Mouse (Mus musculus) limb, embryonic 14.5 days (tissue): ENCODE data around the gene Svbp. TPM values are rescaled to one million over a fixed set of nuclear protein-coding genes. Genes with fewer than 3 reads are reported as not detected.

ENCODE experiments used
- ATAC-seq: fragments of 200-750 bp; cut with Nextera tagmentation; 2 replicates; pipeline ENCODE4 v1.8.0; 2017; ENCODE audit warnings: low read depth, moderate number of reproducible peaks, moderate TSS enrichment; ENCODE audit not compliant: low FRiP score
- DNase-seq: peaks from one replicate; pipeline ENCODE4 v3.0.0-alpha.2; 2015; ENCODE audit warnings: low spot score
- H3K27ac ChIP-seq: fragments of 300-500 bp; sonication (generic); replicated peaks from 2 replicates; pipeline ENCODE4 v1.5.1; 2014; ENCODE audit warnings: low read depth, mild to moderate bottlenecking, low read length, moderate library complexity, mixed read lengths
- H3K27me3 ChIP-seq: fragments of 300-500 bp; sonication (generic); 2 replicates; pipeline ENCODE4 v1.6.1; 2014; ENCODE audit warnings: low read length, mixed read lengths; ENCODE audit not compliant: control insufficient read depth, insufficient read depth
- H3K36me3 ChIP-seq: fragments of 300-500 bp; sonication (generic); 2 replicates; pipeline ENCODE4 v1.6.1; 2014; ENCODE audit warnings: mild to moderate bottlenecking, low read length, moderate library complexity, mixed read lengths; ENCODE audit not compliant: control insufficient read depth, insufficient read depth
- H3K4me1 ChIP-seq: fragments of 300-500 bp; sonication (generic); 2 replicates; pipeline ENCODE4 v1.6.1; 2014; ENCODE audit warnings: antibody characterized with exemption, low read length, mixed read lengths; ENCODE audit not compliant: control insufficient read depth, insufficient read depth
- H3K4me2 ChIP-seq: fragments of 300-500 bp; sonication (generic); replicated peaks from 2 replicates; pipeline ENCODE4 v1.6.1; 2014; ENCODE audit warnings: low read depth, mild to moderate bottlenecking, low read length, moderate library complexity; ENCODE audit not compliant: severe bottlenecking
- H3K4me3 ChIP-seq: fragments of 300-500 bp; sonication (generic); replicated peaks from 2 replicates; pipeline ENCODE4 v1.5.1; 2014; ENCODE audit warnings: low read length
- H3K9ac ChIP-seq: fragments of 300-500 bp; sonication (generic); 2 replicates; pipeline ENCODE4 v1.6.1; 2014; ENCODE audit warnings: mild to moderate bottlenecking, low read depth, low read length, moderate library complexity; ENCODE audit not compliant: severe bottlenecking
- H3K9me3 ChIP-seq: fragments of 300-500 bp; sonication (generic); 2 replicates; pipeline ENCODE4 v1.6.1; 2016; ENCODE audit warnings: low read length; ENCODE audit not compliant: control insufficient read depth
- POLR2A ChIP-seq: fragments of 200-500 bp; IDR thresholded peaks from 2 replicates; pipeline ENCODE4 v1.8.0; 2012; ENCODE audit warnings: inconsistent platforms, mild to moderate bottlenecking, moderate library complexity, borderline replicate concordance; ENCODE audit not compliant: insufficient read depth, insufficient read length; ENCODE audit errors: extremely low read depth
- WGBS: fragments of 180-500 bp; shearing (Covaris S2); extraction: QIAGEN DNeasy Blood & Tissue Kit; methylation state at CpG from one replicate; pipeline ENCODE4 v1.1.7; 2014; 5-methylcytosine and 5-hydroxymethylcytosine counted together
- polyA plus RNA-seq, 2 experiments: library from polyadenylated mRNA; depleted of rRNA in 1 of 2; stranded (reverse) in 1 of 2; unstranded in 1 of 2; fragments of >200 nt; fragmentation: Nextera tagmentation in 1 of 2; extraction: Ambion mirVana in 1 of 2; gene quantifications; 2 replicates each; pipeline versions ENCODE4 v1.2.1 to v1.2.3; 2012 to 2014

Svbp gene
- polyA plus RNA-seq, 2 experiments: 125 to 245 TPM

DNA sequence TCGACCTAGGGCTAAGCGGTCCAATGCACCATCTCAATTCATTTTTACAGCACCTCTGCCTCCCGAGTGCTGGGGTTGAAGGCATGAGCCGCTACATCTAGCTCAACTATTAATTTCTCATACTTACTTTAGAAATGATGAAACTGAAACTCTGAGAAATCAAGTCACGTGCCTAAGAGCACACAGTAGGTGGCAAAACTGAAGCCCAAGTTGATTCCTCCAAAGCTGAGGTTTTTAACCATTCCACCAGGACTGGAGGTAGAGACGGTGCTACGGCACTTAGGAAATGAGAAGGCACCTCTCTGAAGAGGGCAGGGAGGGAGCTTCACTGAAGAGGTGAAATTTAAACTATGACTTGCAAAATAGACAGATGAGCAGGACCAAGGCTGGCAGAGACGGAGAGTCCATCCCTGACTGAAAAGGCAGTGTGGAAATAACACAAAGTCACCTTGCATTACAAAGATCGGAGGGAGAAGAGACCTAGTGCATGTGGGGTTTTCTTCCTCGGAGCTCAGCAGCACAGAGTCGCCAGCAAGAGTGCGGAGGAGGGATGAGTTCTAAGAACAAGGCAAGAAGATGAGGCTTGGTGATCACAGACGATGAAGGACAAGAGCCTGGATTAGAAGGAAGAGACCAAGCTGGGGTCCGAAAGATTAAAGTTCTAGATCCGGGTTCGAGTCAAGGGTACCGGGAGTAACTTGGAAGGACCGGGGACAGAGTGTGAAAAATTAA is 22.0 kb upstream of the Svbp start:
- H3K4me3 ChIP-seq: peak overlapping the region; percentile 77
- H3K27ac ChIP-seq: no peak overlapping the region
- no peaks in the 10 kb centered on the region for H3K27me3 ChIP-seq
- peaks cover 25% of the 10 kb centered on the region for H3K36me3 ChIP-seq
- DNase-seq: no peak
- H3K9me3 ChIP-seq: no peaks in the 10 kb centered on the region
- ATAC-seq: no peak
- 40% methylated on average over 18 of the region's 18 CpGs for WGBS
- peak overlapping the region; percentile 79 for H3K4me2 ChIP-seq
- H3K4me1 ChIP-seq: peaks cover 9% of the 10 kb centered on the region
- peak overlapping the region; percentile 84 for H3K9ac ChIP-seq
- no peak for TF ChIP-seq POLR2A

DNA sequence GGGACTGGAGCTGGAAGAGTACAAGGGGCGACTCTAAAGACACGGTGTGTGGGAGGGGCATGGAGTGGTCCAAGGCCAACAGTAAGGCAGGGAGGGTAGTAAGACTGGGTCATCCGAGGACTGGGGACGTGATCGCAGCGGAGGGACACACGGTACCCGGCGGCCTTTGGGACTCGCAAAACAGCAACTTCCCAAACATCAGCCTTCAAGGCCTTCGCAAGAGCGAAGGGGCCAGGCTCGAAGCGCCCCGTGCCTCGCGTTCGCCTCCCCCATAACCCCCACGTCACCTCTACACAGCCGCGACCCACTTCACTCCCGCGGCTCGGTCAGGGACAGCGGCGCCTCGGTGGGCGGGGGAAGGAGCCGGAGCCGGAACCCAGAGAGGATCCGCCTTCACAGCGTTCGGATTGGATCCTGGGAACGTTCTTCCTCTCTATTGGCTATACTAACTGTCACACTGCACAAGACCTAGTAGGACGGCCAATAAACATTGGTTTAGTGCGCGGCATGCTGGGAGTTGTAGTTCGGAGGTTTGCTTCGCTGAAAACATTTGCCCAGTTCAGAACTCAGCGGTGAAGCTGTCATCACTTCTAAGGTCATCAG is 21.2 kb upstream of the Svbp start, which contains the start of gene Zfp691:
Zfp691 (minus strand) TSS at position 345 of the 603 bp plus-strand sequence.
- Histone ChIP-seq H3K4me1 (peaks cover 9% of the 10 kb centered on the region), H3K4me2 (peak within 1 kb of the TSS; percentile 79), H3K9me3 (no peaks in the 10 kb centered on the region), H3K9ac (peak within 1 kb of the TSS; percentile 84), H3K27me3 (no peaks in the 10 kb centered on the region), H3K27ac (no peak within 1 kb of the TSS), H3K4me3 (peak within 1 kb of the TSS; percentile 77), H3K36me3 (peaks cover 18% of the 10 kb centered on the region)
- under 1% methylated on average over 26 of the region's 40 CpGs for WGBS
- ATAC-seq (peak; percentile 100), DNase-seq (peak; percentile 99)
- TF ChIP-seq POLR2A: 0 out of 2 replicates have a peak, but pooled peaks have one; percentile 50

DNA sequence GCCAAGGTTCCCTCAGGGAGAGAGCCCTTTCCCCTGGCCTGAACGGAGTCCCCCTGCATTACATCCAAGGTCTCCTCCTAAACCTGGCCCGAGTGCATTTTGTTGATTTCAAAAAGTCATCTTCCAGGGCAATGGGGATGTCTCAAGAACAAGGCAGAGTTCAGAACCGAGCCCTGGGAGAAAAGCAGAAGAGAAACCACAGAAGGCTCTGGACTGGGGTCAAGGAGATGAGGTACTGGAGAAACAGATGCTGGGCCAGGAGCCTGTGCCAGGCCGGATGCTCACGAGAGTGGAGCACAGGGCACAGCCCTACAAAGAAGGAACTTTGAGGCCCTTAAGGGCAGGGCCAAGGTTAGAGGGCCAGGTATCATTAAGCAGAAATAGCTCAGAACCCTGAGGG is 17.4 kb upstream of the Svbp start:
- peaks cover 5% of the 10 kb centered on the region for H3K4me1 ChIP-seq
- no peak for DNase-seq
- WGBS: 76% methylated on average over 5 of the region's 5 CpGs
- no peak overlapping the region for H3K4me3 ChIP-seq
- no peak for ATAC-seq
- H3K9me3 ChIP-seq: no peaks in the 10 kb centered on the region
- H3K36me3 ChIP-seq: no peaks in the 10 kb centered on the region
- H3K4me2 ChIP-seq: no peak overlapping the region
- no peak overlapping the region for H3K9ac ChIP-seq
- no peak for TF ChIP-seq POLR2A
- H3K27ac ChIP-seq: no peak overlapping the region
- H3K27me3 ChIP-seq: no peaks in the 10 kb centered on the region

DNA sequence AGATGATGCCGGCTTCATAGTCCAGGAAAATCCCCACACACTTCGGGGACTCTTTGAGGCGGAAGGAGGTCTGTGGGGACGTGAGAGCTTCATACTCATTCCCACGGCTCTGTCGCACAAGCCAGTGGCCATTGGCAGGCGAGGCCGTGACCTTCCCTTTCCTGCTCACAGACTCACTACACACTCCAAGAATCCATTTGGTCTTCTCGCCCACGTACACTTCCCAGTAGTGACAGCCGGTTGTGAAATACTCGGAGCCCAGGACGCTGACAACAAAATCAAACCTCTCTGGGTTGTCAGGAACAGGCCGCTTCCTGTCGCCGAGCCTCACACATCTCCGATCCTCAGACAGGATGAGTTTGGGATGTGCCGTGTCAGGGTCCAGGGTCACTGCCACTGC is 16.8 kb upstream of the Svbp start:
- no peaks in the 10 kb centered on the region for H3K9me3 ChIP-seq
- no peak overlapping the region for H3K9ac ChIP-seq
- no peaks in the 10 kb centered on the region for H3K27me3 ChIP-seq
- WGBS: 71% methylated on average over 18 of the region's 18 CpGs
- H3K4me1 ChIP-seq: no peaks in the 10 kb centered on the region
- no peak for TF ChIP-seq POLR2A
- no peak overlapping the region for H3K27ac ChIP-seq
- no peaks in the 10 kb centered on the region for H3K36me3 ChIP-seq
- ATAC-seq (no peak), DNase-seq (no peak)
- no peak overlapping the region for H3K4me3 ChIP-seq
- no peak overlapping the region for H3K4me2 ChIP-seq

DNA sequence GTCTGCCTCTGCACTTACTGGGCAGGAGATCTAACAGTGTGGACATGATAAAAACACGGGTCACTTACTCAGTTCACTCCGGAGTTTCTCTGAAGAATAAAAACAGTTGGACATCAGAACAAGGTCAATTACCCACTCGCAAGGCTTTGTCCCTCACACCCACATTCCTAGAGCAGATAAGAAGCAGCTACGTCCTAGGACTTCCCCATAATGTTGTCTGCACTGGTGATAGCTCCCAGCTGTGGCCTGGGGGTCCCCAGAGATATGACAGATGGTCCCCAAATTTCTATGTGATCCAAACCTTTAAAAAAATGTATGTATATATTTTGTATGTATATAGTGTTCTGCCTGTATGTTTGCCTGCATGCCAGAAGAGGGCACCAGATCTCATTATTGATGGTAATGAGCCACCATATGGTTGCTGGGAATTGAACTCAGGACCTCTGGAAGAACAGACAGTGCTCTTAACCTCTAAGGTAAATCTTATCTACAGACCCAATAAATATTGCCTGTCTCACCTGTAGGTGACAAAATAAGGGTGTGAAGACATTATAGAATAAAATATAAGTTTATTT is 14.9 kb upstream of the Svbp start:
- H3K4me3 ChIP-seq: no peak overlapping the region
- H3K27me3 ChIP-seq: no peaks in the 10 kb centered on the region
- no peaks in the 10 kb centered on the region for H3K4me1 ChIP-seq
- no peaks in the 10 kb centered on the region for H3K36me3 ChIP-seq
- WGBS: 59% methylated on average over 4 of the region's 4 CpGs
- DNase-seq (no peak), ATAC-seq (no peak)
- no peaks in the 10 kb centered on the region for H3K9me3 ChIP-seq
- no peak overlapping the region for H3K4me2 ChIP-seq
- TF ChIP-seq POLR2A: no peak
- H3K9ac ChIP-seq: no peak overlapping the region
- no peak overlapping the region for H3K27ac ChIP-seq
